Mouse (Mus musculus) T-cell, adult 2 months (primary cell): ENCODE measurements around the gene Armh4.

Source experiments
- DNase-seq: peaks from one replicate; pipeline ENCODE4 v3.0.0; 2022; ENCODE audit warnings: low spot score

Gene Armh4

GRCm38 (mm10) chr14:49733950-49734349 lies 49.2 kb downstream of the Armh4 start:
- no peak for DNase-seq

- DNase-seq: no peak
These were observed 59.7 kb downstream of the Armh4 start for GRCm38 (mm10) chr14:49723361-49724054.

GRCm38 (mm10) chr14:49722782-49723181 lies 60.4 kb downstream of the Armh4 start:
- no peak for DNase-seq

GRCm38 (mm10) chr14:49721281-49721680 lies 61.9 kb downstream of the Armh4 start:
- DNase-seq: no peak

GRCm38 (mm10) chr14:49719678-49720077 lies 63.5 kb downstream of the Armh4 start:
- no peak for DNase-seq

- no peak for DNase-seq
These were observed 72.2 kb downstream of the Armh4 start for GRCm38 (mm10) chr14:49711016-49711415.

GRCm38 (mm10) chr14:49703432-49704200 lies 79.6 kb downstream of the Armh4 start:
- no peak for DNase-seq

GRCm38 (mm10) chr14:49679511-49680284 lies 103.5 kb downstream of the Armh4 start:
- no peak for DNase-seq

GRCm38 (mm10) chr14:49676580-49676979 lies 106.6 kb downstream of the Armh4 start:
- no peak for DNase-seq

GRCm38 (mm10) chr14:49660444-49660843 lies 122.7 kb downstream of the Armh4 start:
- no peak for DNase-seq

GRCm38 (mm10) chr14:49649191-49649590 lies 134.0 kb downstream of the Armh4 start:
- DNase-seq: no peak

GRCm38 (mm10) chr14:49637422-49637821 lies 145.8 kb downstream of the Armh4 start:
- DNase-seq: no peak

- no peak for DNase-seq
These were observed 157.1 kb downstream of the Armh4 start for GRCm38 (mm10) chr14:49626055-49626454.
